Mouse (Mus musculus): ENCODE measurements around the gene Sap25. TPM values are rescaled to one million over a fixed set of nuclear protein-coding genes. Genes with fewer than 3 reads are reported as not detected.
A peak's percentile ranks its signal among the peaks of the same experiment; 100 is the strongest.

The Sap25 gene
- total RNA-seq, 2 experiments from 2014 or later, result 8.2 to 9.5 TPM

GRCm38 (mm10) chr5:137627991-137628390, 13.1 kb upstream of the Sap25 start:
- DNase-seq (ENCODE audit: low spot score in 2 of 2), result no peak

GRCm38 (mm10) chr5:137628498-137629305, 12.4 kb upstream of the Sap25 start, which contains the start of the genes Fbxo24, Lrch4 and Gm20605:
TSS of gene Fbxo24 (minus strand) at chr5:137629002.
TSS of gene Lrch4 (plus strand) at chr5:137629121.
TSS of gene Gm20605 (plus strand) at chr5:137629175.
- peak; percentile 99 for DNase-seq (ENCODE audit: low spot score in 2 of 2)

- DNase-seq (ENCODE audit: low spot score in 2 of 2), result no peak
Observed at GRCm38 (mm10) chr5:137629306-137629721, 11.8 kb upstream of the Sap25 start.

GRCm38 (mm10) chr5:137629906-137630545, 11.1 kb upstream of the Sap25 start:
- DNase-seq (ENCODE audit: low spot score in 2 of 2), result no peak

GRCm38 (mm10) chr5:137630602-137631001, 10.5 kb upstream of the Sap25 start:
- DNase-seq (ENCODE audit: low spot score in 2 of 2), result no peak

- peak; percentile 41 to 66 for DNase-seq (ENCODE audit: low spot score in 2 of 2)
Observed at GRCm38 (mm10) chr5:137631171-137631570, 10.0 kb upstream of the Sap25 start.

- DNase-seq (ENCODE audit: low spot score in 2 of 2), result no peak
Observed at GRCm38 (mm10) chr5:137631591-137631990, 9.5 kb upstream of the Sap25 start.

- DNase-seq (ENCODE audit: low spot score in 2 of 2), result no peak
Observed at GRCm38 (mm10) chr5:137633397-137634084, 7.6 kb upstream of the Sap25 start.

GRCm38 (mm10) chr5:137639472-137639871, 1.7 kb upstream of the Sap25 start:
- no peak for DNase-seq (ENCODE audit: low spot score in 2 of 2)

- DNase-seq (ENCODE audit: low spot score in 2 of 2), result no peak
Observed at GRCm38 (mm10) chr5:137642886-137643285, 1.8 kb downstream of the Sap25 start.

- no peak for DNase-seq (ENCODE audit: low spot score in 2 of 2)
Observed at GRCm38 (mm10) chr5:137644484-137644883, 3.4 kb downstream of the Sap25 start.

GRCm38 (mm10) chr5:137645091-137645651, 4.0 kb downstream of the Sap25 start:
- no peak for DNase-seq (ENCODE audit: low spot score in 2 of 2)

- DNase-seq (ENCODE audit: low spot score in 2 of 2), result no peak
Observed at GRCm38 (mm10) chr5:137645652-137646091, 4.5 kb downstream of the Sap25 start, which contains the start of gene Irs3. TSS of gene Irs3 (minus strand) at chr5:137645714.

GRCm38 (mm10) chr5:137647827-137648601, 6.9 kb downstream of the Sap25 start:
- DNase-seq (ENCODE audit: low spot score in 2 of 2), result no peak

GRCm38 (mm10) chr5:137649251-137649650, 8.1 kb downstream of the Sap25 start:
- DNase-seq (ENCODE audit: low spot score in 2 of 2), result no peak

GRCm38 (mm10) chr5:137649669-137650571, 8.8 kb downstream of the Sap25 start:
- no peak for DNase-seq (ENCODE audit: low spot score in 2 of 2)

- peak in 1 of 2 experiments; percentile 75 for DNase-seq (ENCODE audit: low spot score in 2 of 2)
Observed at GRCm38 (mm10) chr5:137652474-137652873, 11.3 kb downstream of the Sap25 start.

GRCm38 (mm10) chr5:137653366-137653765, 12.2 kb downstream of the Sap25 start:
- DNase-seq (ENCODE audit: low spot score in 2 of 2), result no peak

- no peak for DNase-seq (ENCODE audit: low spot score in 2 of 2)
Observed at GRCm38 (mm10) chr5:137654746-137655145, 13.6 kb downstream of the Sap25 start.
